Mouse (Mus musculus) lung, postnatal 0 days (tissue): ENCODE measurements around the gene Dpep3.

Source experiments
- CTCF ChIP-seq: IDR thresholded peaks from 2 replicates; pipeline ENCODE4 v1.5.1; 2016; ENCODE audit warnings: antibody characterized with exemption, mild to moderate bottlenecking
- EP300 ChIP-seq: IDR thresholded peaks from 2 replicates; pipeline ENCODE4 v1.6.1; 2016; ENCODE audit warnings: antibody characterized with exemption, mild to moderate bottlenecking, control low read depth

DNA sequence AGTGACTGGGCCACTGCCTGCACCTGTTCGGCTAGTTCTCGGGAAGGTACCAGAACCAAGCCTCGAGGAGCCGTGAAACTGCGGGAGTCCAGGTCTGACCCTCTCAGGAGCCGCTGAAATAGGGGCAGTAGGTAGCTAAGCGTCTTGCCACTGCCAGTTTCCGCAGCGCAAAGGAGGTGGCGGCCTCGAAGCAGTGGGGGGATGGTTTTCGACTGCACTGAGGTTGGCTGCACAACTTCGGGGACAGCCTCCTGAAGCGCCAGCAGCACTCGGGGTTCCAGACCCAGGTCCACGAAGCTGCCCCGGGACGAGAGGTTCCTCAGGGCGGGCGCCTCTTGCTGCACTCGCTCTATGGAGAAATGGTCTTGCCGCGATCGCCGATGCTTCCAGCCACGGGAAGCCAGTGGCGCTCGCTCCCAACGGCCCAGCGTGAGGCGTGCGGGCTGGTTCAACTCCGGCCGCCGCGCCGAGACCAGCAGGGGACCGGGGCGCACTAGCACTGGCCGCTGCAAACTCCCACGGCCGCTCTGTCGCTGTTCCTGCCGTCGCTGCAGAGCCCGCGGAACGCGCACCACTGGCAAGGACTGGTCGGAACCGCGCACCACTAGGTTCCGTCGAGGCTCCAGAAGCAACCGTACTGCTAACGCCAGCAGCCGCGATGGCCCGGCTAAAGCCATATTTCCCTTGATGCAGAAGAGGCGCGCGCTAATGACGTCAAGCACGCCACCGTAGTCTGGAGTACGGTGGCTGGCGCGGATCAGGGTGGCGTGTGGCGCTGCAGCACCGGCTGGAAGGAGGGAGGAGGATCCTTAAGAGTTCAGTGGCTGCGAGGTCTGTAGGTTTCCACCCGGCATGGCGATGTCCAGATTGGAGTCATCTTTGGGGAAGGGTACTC is 31.8 kb upstream of the Dpep3 start:
- TF ChIP-seq CTCF (peak; percentile 30), EP300 (no peak)
